Mouse (Mus musculus) embryonic facial prominence, embryonic 13.5 days (tissue): ENCODE measurements around the gene Cacna2d3. TPM values are rescaled to one million over a fixed set of nuclear protein-coding genes. Genes with fewer than 3 reads are reported as not detected.

Experiments
- ATAC-seq: fragments of 200-750 bp; cut with Nextera tagmentation; 2 replicates; pipeline ENCODE4 v1.8.0; 2017; ENCODE audit warnings: low read depth; ENCODE audit not compliant: insufficient number of reproducible peaks, insufficient read depth, low FRiP score, low TSS enrichment
- H3K27ac ChIP-seq: fragments of 300-500 bp; sonication (generic); 2 replicates; pipeline ENCODE4 v1.5.1; 2015; ENCODE audit warnings: moderate library complexity, mild to moderate bottlenecking, inconsistent platforms
- H3K27me3 ChIP-seq: fragments of 300-500 bp; sonication (generic); 2 replicates; pipeline ENCODE4 v1.6.1; 2015; ENCODE audit warnings: mild to moderate bottlenecking, inconsistent platforms
- H3K36me3 ChIP-seq: fragments of 300-500 bp; sonication (generic); 2 replicates; pipeline ENCODE4 v1.6.1; 2015; ENCODE audit warnings: mild to moderate bottlenecking, inconsistent platforms
- H3K4me1 ChIP-seq: fragments of 300-500 bp; sonication (generic); 2 replicates; pipeline ENCODE4 v1.6.1; 2015; ENCODE audit warnings: inconsistent platforms
- H3K4me2 ChIP-seq: fragments of 300-500 bp; sonication (generic); 2 replicates; pipeline ENCODE4 v1.6.1; 2015; ENCODE audit warnings: moderate library complexity, mild to moderate bottlenecking, inconsistent platforms
- H3K4me3 ChIP-seq: fragments of 300-500 bp; sonication (generic); 2 replicates; pipeline ENCODE4 v1.5.1; 2015; ENCODE audit warnings: mild to moderate bottlenecking, inconsistent platforms
- H3K9ac ChIP-seq: fragments of 300-500 bp; sonication (generic); 2 replicates; pipeline ENCODE4 v1.6.1; 2015; ENCODE audit warnings: mild to moderate bottlenecking, inconsistent platforms
- H3K9me3 ChIP-seq: fragments of 300-500 bp; sonication (generic); 2 replicates; pipeline ENCODE4 v1.6.1; 2016; ENCODE audit warnings: inconsistent platforms
- WGBS: fragments of 180-500 bp; shearing (Covaris S2); methylation state at CpG from one replicate; pipeline ENCODE4 v1.1.7; 2015; ENCODE audit warnings: mixed read lengths; 5-methylcytosine and 5-hydroxymethylcytosine counted together
- polyA plus RNA-seq: library from polyadenylated mRNA; unstranded; fragments of >200 nt; fragmentation: Nextera tagmentation; extraction: Ambion mirVana; gene quantifications from 2 replicates; pipeline ENCODE4 v1.2.1, GENCODE M21; 2015

The Cacna2d3 gene
- polyA plus RNA-seq, 1 experiment from 2014 or later, result 43.5 TPM

DNA sequence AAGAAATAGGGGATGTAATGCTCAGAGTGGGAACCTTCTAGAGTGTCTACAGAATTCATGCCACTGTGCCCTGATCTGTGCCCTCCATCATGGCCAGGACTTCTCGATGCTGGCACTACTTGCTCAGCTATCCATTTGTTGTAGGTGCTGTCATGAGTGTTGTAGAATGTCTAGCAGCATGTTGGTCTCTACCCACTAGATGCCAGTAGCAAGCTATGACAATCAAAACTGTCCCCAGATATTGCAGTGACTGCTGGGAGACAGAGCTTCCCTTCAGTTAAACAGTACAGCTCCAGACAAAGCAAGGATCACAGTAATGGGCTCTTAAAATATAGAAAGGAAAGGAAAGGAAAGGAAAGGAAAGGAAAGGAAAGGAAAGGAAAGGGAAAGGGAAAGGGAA, 771.9 kb downstream of the Cacna2d3 start:
- ATAC-seq, result no peak
- no peak overlapping the region for H3K4me3 ChIP-seq
- H3K9ac ChIP-seq, result no peak overlapping the region
- no peaks in the 10 kb centered on the region for H3K9me3 ChIP-seq
- H3K4me2 ChIP-seq, result no peak overlapping the region
- H3K36me3 ChIP-seq, result no peaks in the 10 kb centered on the region
- no peaks in the 10 kb centered on the region for H3K27me3 ChIP-seq
- H3K4me1 ChIP-seq, result peaks cover 28% of the 10 kb centered on the region
- 0 out of 2 replicates have a peak overlapping the region, but pooled peaks have one; percentile 7 for H3K27ac ChIP-seq
- 93% methylated on average over 1 of the region's 1 CpGs for WGBS

GRCm38 (mm10) chr14:28948019-28948850, 773.4 kb downstream of the Cacna2d3 start:
- Histone ChIP-seq H3K36me3 (no peaks in the 10 kb centered on the region), H3K4me3 (no peak overlapping the region), H3K27me3 (no peaks in the 10 kb centered on the region), H3K9ac (no peak overlapping the region), H3K4me2 (no peak overlapping the region), H3K27ac (no peak overlapping the region; the same call in 1 of the 2 replicates), H3K9me3 (no peaks in the 10 kb centered on the region), H3K4me1 (peaks cover 20% of the 10 kb centered on the region)
- ATAC-seq, result no peak
- 64% methylated on average over 7 of the region's 7 CpGs for WGBS

- Histone ChIP-seq H3K4me2 (no peak overlapping the region), H3K9me3 (no peaks in the 10 kb centered on the region), H3K4me3 (no peak overlapping the region), H3K27ac (no peak overlapping the region), H3K36me3 (no peaks in the 10 kb centered on the region), H3K27me3 (no peaks in the 10 kb centered on the region), H3K4me1 (peaks cover 24% of the 10 kb centered on the region; the same call in 1 of the 2 replicates), H3K9ac (no peak overlapping the region)
- no peak for ATAC-seq
- 96% methylated on average over 1 of the region's 1 CpGs for WGBS
Measured at GRCm38 (mm10) chr14:28932746-28933293, 788.8 kb downstream of the Cacna2d3 start.

DNA sequence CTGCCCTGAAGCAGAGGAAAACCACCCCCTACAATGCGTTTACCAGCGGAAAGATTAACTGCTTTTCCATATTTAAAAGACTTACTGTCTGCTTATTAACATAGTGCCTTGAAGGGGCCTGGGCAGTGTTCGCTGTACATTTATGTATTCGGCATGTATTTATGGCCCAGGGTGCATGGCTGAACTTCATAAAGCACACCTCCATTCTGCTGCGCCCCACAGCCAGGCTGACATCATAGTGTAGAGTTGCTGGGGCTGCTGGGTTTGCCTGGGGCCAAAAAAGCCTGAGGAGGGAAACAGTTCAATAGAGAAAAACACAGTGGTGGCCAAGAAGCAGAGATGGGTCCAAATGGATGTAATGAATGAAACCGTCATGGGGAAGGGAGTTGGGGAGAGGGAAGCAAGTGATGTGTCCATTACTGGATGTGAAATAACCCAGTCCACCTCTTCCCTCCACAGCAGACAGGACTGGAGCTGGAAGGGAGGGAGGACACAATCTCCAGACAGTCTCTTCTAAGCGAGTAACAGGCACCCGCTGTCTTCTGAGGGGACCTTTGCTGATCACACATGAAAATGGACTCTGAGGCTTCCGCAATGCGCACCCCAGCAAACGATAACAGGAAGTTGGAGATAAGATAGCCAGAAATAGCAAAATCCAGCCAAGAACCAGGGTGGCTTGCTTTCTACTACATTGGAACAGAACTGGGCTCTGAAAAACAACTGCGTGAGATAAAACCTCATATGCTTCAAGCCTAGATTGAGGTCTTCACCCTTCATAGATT, 798.3 kb downstream of the Cacna2d3 start:
- H3K4me1 ChIP-seq, result peaks cover 14% of the 10 kb centered on the region; the same call in 1 of the 2 replicates
- peak overlapping the region; percentile 19; the same call in 1 of the 2 replicates for H3K27ac ChIP-seq
- H3K4me2 ChIP-seq, result no peak overlapping the region
- H3K36me3 ChIP-seq, result no peaks in the 10 kb centered on the region
- H3K4me3 ChIP-seq, result no peak overlapping the region
- ATAC-seq, result no peak
- no peak overlapping the region for H3K9ac ChIP-seq
- H3K9me3 ChIP-seq, result no peaks in the 10 kb centered on the region
- WGBS, result 76% methylated on average over 12 of the region's 12 CpGs
- H3K27me3 ChIP-seq, result no peaks in the 10 kb centered on the region

- Histone ChIP-seq H3K4me2 (no peak overlapping the region), H3K27me3 (no peaks in the 10 kb centered on the region), H3K4me3 (no peak overlapping the region), H3K9ac (no peak overlapping the region), H3K9me3 (no peaks in the 10 kb centered on the region), H3K4me1 (peaks cover 10% of the 10 kb centered on the region; the same call in 1 of the 2 replicates), H3K27ac (no peak overlapping the region), H3K36me3 (no peaks in the 10 kb centered on the region)
- ATAC-seq, result no peak
- 84% methylated on average over 5 of the region's 5 CpGs for WGBS
Measured at GRCm38 (mm10) chr14:28918871-28919270, 802.8 kb downstream of the Cacna2d3 start.

- WGBS, result 47% methylated on average over 1 of the region's 1 CpGs
- no peaks in the 10 kb centered on the region for H3K27me3 ChIP-seq
- H3K4me2 ChIP-seq, result no peak overlapping the region
- H3K27ac ChIP-seq, result no peak overlapping the region
- no peak overlapping the region for H3K4me3 ChIP-seq
- ATAC-seq, result no peak
- no peaks in the 10 kb centered on the region for H3K4me1 ChIP-seq
- no peaks in the 10 kb centered on the region for H3K9me3 ChIP-seq
- no peaks in the 10 kb centered on the region for H3K36me3 ChIP-seq
- no peak overlapping the region for H3K9ac ChIP-seq
Measured at GRCm38 (mm10) chr14:28915004-28915403, 806.7 kb downstream of the Cacna2d3 start.

GRCm38 (mm10) chr14:28907659-28908058, 814.0 kb downstream of the Cacna2d3 start:
- WGBS, result 56% methylated on average over 6 of the region's 6 CpGs

GRCm38 (mm10) chr14:28892530-28892929, 829.1 kb downstream of the Cacna2d3 start:
- 72% methylated on average over 3 of the region's 3 CpGs for WGBS
- no peaks in the 10 kb centered on the region for H3K9me3 ChIP-seq
- no peaks in the 10 kb centered on the region for H3K27me3 ChIP-seq
- no peak overlapping the region for H3K4me2 ChIP-seq
- H3K27ac ChIP-seq, result no peak overlapping the region
- no peak overlapping the region for H3K9ac ChIP-seq
- no peak for ATAC-seq
- H3K4me3 ChIP-seq, result no peak overlapping the region
- H3K4me1 ChIP-seq, result peaks cover 3% of the 10 kb centered on the region; the same call in 1 of the 2 replicates
- H3K36me3 ChIP-seq, result no peaks in the 10 kb centered on the region

More at GRCm38 (mm10) chr14:28907659-28908058, 814.0 kb downstream of the Cacna2d3 start:
- no peak for ATAC-seq
- Histone ChIP-seq H3K9me3 (no peaks in the 10 kb centered on the region), H3K36me3 (no peaks in the 10 kb centered on the region), H3K27me3 (no peaks in the 10 kb centered on the region), H3K4me1 (no peaks in the 10 kb centered on the region), H3K27ac (no peak overlapping the region), H3K4me2 (no peak overlapping the region), H3K9ac (no peak overlapping the region), H3K4me3 (no peak overlapping the region)

DNA sequence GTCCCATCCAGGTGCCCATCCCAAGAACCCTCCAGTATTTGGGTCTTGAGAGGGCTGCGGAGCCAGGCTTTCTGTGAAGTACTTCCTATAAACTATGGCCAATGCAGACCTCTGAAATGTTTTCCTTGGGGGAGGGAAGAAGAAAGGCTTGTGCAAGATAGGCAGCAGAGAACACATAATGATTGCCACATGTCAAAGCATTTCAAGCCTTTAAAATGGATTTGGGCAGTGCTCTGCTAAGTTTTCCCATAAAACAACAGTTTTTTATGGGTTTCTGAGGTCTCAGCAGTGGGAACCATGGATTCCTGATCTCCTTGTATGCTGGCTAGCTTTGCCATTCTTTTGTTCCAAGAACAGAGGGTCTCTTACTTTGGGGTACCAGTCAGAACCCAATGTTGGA, 834.3 kb downstream of the Cacna2d3 start:
- 54% methylated on average over 1 of the region's 1 CpGs for WGBS
- H3K36me3 ChIP-seq, result no peaks in the 10 kb centered on the region
- peak overlapping the region; percentile 62 for H3K27ac ChIP-seq
- no peak overlapping the region for H3K9ac ChIP-seq
- no peaks in the 10 kb centered on the region for H3K27me3 ChIP-seq
- no peak for ATAC-seq
- H3K4me3 ChIP-seq, result no peak overlapping the region
- H3K9me3 ChIP-seq, result no peaks in the 10 kb centered on the region
- H3K4me1 ChIP-seq, result peaks cover 11% of the 10 kb centered on the region
- no peak overlapping the region for H3K4me2 ChIP-seq

DNA sequence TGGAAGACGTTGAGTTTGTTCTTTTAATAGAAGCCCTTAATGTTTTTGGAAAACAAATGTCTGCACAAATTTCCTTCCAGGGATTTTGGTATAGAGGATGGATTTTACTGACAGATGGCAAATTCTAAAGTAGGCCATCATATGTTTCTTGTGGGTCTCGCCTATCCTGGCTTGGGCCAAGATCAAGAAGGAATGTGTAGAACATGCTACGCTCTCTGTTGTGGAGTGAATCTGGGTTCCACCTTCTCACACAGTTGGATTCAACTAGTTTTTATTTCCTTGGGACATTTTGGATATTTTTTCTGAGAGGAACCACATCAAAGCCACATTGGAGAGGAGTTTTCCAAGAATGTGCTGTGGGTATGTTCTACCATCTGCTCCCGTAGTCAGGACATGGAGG, 835.0 kb downstream of the Cacna2d3 start:
- 0 out of 2 replicates have a peak overlapping the region, but pooled peaks have one; percentile 62 for H3K27ac ChIP-seq
- H3K36me3 ChIP-seq, result no peaks in the 10 kb centered on the region
- H3K4me1 ChIP-seq, result peaks cover 11% of the 10 kb centered on the region
- H3K4me3 ChIP-seq, result no peak overlapping the region
- no peaks in the 10 kb centered on the region for H3K9me3 ChIP-seq
- ATAC-seq, result no peak
- 67% methylated on average over 4 of the region's 4 CpGs for WGBS
- H3K9ac ChIP-seq, result no peak overlapping the region
- no peaks in the 10 kb centered on the region for H3K27me3 ChIP-seq
- no peak overlapping the region for H3K4me2 ChIP-seq

GRCm38 (mm10) chr14:28870983-28871382, 850.7 kb downstream of the Cacna2d3 start:
- no peaks in the 10 kb centered on the region for H3K9me3 ChIP-seq
- 88% methylated on average over 6 of the region's 6 CpGs for WGBS

More at GRCm38 (mm10) chr14:28870983-28871382, 850.7 kb downstream of the Cacna2d3 start:
- no peak overlapping the region for H3K4me2 ChIP-seq
- no peaks in the 10 kb centered on the region for H3K36me3 ChIP-seq
- H3K9ac ChIP-seq, result no peak overlapping the region
- H3K27ac ChIP-seq, result no peak overlapping the region
- H3K27me3 ChIP-seq, result no peaks in the 10 kb centered on the region
- no peak overlapping the region for H3K4me3 ChIP-seq
- H3K4me1 ChIP-seq, result no peaks in the 10 kb centered on the region
- no peak for ATAC-seq
